Mouse (Mus musculus): ENCODE results near the gene Adamts13.

- TF ChIP-seq CTCF (IDR thresholded peaks at IDR 0.05; ENCODE audit: insufficient read depth, low read depth, low read length): no peak
- TF ChIP-seq POLR2A (IDR thresholded peaks at IDR 0.05; ENCODE audit: insufficient read depth, low read depth, low read length): no peak
These were observed 85.0 kb downstream of the Adamts13 start for GRCm38 (mm10) chr2:27058251-27058650.

Data from olfactory bulb, adult 2 months (tissue).